Mouse (Mus musculus) layer of hippocampus, adult 11-12 months (tissue): ENCODE data around the gene Pld5.

ENCODE experiments used
- DNase-seq: peaks from one replicate; pipeline ENCODE4 v3.0.0; 2022; ENCODE audit warnings: low spot score

Pld5 gene

DNA sequence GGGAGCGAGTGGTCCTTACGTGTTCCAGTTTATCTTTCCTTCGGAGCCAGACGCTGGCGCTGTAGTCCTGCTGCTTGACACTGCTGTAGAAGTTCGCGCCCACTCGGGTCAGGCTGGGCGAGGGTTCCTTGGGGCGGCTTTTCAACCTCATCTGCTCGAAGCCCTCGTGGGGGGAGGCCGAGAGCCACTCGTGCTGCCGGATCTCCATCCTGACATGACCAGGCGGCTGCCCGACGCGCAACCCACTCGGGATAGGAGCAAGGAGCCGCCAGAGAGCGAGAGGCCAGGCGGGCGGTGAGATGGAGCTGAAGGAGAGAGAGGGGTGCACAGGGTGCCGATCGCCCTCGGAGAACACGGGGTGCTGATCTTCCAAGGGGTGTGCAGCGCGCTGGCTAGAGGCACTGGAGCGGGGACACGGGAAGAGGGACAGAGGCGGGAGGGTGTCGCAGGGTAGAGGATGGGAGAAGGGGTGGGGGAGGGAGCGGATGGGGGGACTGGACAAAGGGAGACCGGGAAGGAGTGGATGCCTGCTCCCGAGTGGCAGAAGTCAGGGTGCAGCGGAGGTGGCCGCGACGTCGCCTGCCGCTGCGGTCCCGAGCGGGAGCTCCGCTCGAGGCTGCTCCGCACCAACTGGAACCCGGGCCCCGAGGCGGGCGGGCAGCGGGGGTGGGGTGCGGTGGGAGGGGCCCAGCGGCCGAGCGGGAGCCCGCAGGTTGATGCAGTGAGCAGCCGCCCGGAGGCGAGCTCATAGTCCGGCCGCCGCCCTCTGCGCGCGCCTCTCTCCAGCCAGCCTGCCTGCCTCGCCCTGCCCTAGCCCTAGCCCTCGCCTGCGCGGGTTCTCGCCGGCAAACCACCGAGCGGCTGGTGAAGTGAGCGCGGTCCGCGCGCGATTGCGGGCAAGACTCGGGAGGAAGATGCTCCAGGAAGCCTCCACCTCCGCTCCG is at the start of gene Pld5:
Pld5 (minus strand) TSS at position 646 of the 944 bp plus-strand sequence.
- DNase-seq: no peak

GRCm38 (mm10) chr1:176315063-176315462 is 40.0 kb upstream of the Pld5 start:
- no peak for DNase-seq

- DNase-seq: no peak
These were observed 35.1 kb upstream of the Pld5 start for GRCm38 (mm10) chr1:176310174-176310573.

DNA sequence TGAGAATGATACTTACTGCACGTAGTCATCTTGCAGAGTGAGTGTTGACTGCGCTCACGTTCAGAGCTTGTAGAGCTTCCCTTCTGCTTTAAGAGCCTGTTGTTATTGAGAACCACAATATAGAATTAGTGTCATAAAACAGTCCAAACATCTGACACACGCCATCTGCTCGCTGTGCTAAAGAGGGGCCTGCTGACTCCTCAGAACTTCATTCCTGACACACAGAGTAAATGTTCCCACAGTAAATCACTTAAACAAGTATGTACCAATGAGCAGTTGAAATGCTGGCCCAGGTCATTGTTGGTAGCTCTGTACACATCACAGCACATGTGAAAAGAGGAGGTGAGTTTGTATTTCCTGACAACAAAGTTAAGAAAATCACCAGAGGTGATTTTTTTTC is 14.3 kb upstream of the Pld5 start:
- DNase-seq: no peak

DNA sequence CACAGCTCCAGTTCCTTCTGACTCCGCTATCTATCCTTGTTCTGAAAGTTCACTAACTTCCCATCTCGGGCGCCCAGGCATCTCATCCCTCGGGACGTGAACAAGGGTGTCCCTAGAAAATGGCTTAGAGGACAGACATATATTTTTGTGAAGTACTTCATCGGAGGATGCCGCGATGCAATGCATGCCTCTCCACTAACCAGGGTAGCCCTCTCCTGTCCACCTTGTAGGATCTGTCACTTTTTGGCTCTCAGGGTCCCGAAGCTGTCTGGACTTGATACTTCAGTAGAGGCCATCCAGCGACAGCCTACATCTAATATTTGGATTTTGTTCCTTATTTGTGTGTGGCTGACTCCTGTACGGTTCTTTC is 484 bp upstream of the Pld5 start:
- DNase-seq: no peak

DNA sequence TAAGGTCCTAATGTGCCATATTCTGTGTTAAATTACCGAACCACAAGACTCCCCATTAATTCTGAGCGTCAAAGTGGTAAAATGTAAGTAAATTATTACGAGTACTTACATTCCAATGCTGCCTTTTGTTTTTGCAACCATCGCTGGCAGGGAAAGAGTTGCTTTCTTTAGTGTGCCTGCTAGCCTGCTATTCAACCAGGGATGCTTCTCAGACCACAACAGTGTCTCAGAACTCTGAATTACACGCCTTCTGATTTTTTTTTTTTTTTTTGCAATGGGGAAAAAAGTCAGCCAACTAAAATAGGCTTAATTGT is 26.4 kb downstream of the Pld5 start:
- DNase-seq: no peak

DNA sequence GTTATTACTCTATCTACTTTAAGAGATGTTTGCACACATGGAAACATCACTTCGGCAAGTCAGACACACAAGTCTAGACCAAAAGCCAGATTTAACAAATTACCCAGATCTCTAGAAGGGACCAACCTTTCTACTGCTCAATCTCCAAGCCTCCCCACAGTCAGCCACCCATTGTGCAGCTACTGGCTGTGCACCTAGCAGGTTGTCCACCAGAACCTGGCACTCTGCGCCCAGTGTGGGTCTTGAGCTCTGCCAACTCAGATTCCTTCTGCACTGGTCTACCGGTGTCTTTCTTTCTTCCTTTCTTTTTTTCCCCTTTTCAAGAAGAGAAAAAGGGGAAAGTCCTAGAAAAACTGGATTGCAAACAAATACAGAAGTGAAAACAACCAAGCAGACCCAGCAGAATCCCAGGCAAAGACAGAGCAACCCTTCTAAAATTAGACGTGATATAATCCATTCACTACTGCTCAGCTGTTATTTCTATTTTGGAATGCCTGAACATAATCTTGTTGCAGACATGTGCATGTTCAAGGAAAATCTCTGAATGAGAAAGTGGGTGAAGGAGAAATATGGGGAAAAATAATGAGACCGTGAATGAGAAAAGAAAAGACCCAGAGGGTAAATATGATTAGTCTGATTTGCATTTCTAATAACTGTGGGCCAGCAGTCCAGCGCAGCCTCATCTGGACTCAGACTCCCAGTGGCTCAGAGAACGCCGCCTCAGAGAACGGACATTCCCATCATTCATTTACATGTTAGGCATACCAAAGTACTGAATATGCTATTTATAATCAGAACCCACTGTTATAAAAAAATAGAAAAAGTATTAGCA is 27.0 kb downstream of the Pld5 start:
- DNase-seq: no peak

- no peak for DNase-seq
These were observed 35.9 kb downstream of the Pld5 start for GRCm38 (mm10) chr1:176239199-176239598.

DNA sequence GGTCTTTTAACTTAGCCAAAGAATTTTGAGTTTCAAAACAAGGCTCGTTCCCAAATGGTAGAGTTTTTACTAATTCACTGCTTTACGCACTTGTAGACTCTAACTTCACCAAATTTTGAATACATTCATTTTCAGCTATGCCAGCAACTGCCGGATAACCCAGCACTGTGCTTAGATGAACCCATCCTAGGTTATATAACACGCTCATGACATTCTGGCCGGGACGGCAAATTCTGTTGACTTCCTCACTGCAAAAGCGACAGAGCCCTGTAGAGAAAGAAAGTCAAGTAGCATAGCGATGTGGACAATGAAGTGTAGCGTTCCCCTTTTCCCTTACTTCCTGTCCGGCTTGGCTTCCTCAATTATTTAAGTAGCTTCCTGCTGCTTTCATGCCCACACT is 51.3 kb downstream of the Pld5 start:
- no peak for DNase-seq

GRCm38 (mm10) chr1:176223196-176223595 is 51.9 kb downstream of the Pld5 start:
- peak; percentile 72 for DNase-seq

DNA sequence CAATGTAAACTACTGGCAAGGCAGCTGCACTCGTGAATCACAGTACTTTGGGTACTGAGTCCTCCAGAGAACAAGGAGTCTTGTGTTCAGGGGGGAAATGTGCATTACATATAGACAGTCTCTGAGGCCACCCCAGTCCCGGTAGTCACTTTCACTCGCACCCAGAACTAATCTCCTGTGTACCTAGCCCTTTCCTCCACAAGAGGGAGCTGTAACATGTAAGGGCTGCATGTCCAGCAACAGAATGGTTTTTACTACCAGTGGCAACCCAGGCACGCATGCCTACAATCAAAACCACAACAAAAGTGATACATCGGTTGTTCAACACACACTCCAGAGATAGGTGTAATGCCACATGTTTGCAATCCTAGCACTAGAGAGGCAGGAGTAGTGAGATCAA is 56.9 kb downstream of the Pld5 start:
- no peak for DNase-seq

GRCm38 (mm10) chr1:176213645-176214221 is 61.4 kb downstream of the Pld5 start:
- no peak for DNase-seq

DNA sequence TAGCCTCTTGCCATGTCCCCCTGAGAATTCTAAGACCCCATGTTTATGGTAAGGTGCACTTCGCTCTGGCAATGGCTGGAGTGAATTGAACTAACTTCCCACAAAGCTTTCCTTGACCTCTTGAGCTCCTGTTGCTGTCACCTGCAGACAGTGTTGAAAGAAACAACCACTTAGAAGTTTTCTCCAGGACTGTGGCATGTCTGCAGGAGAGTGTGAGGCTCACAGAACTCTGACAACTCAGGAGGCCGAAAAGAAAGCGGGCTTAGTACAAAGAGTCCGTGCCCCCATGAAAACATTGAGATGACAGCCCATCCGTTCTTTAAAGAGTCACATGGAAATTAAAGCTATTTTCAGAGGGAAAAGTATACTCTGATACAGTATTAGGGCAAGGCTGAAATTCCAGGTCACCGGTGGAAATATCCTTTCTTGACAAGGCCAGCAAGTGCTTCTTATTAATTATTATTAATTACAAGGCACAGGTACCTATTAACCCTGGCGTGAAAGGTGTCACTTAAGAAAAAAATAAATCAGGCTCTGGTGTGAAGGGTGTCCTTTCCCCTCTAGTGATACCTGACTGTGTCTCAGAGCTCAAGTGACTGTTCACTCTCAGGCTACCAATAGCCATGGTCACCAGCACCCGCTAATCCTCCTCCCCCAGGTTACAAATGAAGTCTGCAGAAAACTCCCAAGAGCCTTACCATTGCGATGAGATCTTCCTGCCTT is 62.0 kb downstream of the Pld5 start:
- DNase-seq: no peak

- no peak for DNase-seq
These were observed 64.3 kb downstream of the Pld5 start for GRCm38 (mm10) chr1:176210803-176211202.

DNA sequence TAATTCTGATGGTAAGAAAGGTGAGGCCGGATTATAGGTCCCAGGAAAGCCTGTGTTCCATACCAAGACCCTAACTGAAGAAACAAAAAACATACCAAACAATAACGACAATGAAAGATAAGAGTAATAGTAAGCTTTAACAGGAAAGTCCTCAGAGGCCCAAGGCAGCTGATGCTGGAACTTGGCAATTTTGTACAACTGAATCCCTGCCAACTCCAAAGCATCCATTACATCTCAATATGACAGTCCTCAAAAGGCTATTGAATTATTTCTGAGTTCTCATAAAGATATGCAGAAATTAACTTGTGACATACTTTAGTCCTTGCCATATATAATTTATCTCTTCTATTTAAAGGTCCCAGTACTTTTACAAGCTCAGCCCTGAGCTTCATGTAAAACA is 67.1 kb downstream of the Pld5 start:
- DNase-seq: no peak

DNA sequence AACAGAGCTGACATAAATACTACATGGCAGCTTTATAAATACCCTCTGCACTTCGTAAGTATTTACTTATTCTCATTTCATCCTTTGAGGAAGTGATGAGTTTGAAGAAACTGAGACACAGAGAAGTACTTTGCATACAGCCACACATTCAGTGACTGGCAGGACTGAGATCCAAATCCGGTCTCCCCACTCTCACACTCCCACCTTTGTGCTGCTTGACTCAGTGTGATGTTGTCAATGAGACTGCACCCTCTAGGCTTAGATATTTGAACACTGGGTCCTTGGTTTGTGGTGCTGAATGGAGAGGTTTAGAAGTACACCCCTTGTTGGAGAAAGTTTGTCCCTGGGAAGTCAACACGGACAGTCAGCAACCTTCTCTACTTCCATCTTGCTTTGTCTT is 72.8 kb downstream of the Pld5 start:
- no peak for DNase-seq

GRCm38 (mm10) chr1:176197036-176197766 is 77.9 kb downstream of the Pld5 start:
- DNase-seq: no peak

- no peak for DNase-seq
These were observed 78.8 kb downstream of the Pld5 start for GRCm38 (mm10) chr1:176196341-176196740.

DNA sequence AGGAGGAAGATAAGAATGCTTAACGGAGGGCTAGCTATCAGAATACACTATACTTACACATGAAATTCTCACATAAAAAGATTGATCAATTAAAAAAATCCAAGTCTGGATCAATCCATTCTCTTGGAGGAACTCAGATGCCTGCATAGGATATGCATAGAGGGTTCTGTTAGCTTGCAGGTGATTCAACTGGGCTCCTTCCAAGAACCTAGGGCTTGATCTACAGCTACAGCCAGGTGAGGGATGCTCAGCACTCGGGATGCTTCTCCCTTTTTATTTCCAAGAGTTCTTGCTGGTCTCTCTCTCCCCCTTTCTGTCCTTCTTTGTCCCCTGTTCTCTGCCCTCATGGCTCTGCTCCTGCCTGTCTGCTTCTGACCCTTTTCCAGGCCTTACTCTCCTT is 80.4 kb downstream of the Pld5 start:
- no peak for DNase-seq

- DNase-seq: no peak
These were observed 91.1 kb downstream of the Pld5 start for GRCm38 (mm10) chr1:176183991-176184390.

DNA sequence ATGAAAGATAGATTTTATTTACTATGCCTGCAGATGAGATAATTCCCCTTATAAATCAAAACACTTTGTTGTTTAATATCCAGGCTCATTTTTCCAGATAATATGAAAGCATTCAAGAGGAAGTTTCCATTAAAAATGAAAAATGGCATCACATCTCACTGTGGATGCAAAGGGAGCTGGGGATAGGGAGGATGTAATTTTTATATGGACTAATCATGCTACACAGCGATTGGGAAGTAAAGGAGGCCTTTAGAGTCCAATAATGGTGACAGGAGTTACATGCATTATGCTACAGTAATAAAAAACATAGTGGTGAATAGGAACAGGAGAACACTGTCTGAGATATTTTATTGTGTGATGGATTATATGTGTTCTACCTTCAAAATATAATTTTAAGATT is 100.1 kb downstream of the Pld5 start:
- DNase-seq: no peak

DNA sequence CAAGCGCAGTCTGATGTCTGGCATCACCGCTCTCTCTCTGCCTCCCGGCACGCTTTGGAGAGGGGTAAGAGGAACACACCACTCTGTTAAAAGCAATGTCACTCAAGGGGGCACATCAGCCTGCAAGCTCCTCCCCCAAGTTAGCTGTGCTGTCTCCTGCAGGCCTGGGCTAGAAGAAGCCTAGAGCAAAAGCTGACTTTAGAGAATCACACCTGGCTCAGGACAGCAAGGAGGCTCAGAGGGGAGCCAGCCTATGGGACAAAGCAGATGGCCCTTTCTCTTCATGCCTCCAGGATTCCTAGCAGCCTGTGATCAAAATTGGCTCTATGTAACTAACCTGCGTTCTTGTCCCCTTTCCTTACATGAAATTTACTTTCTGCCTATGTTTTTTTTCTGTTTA is 107.3 kb downstream of the Pld5 start:
- no peak for DNase-seq
